Mouse (Mus musculus): Measurements from ENCODE around the gene Olfr78.

Gene Olfr78

DNA sequence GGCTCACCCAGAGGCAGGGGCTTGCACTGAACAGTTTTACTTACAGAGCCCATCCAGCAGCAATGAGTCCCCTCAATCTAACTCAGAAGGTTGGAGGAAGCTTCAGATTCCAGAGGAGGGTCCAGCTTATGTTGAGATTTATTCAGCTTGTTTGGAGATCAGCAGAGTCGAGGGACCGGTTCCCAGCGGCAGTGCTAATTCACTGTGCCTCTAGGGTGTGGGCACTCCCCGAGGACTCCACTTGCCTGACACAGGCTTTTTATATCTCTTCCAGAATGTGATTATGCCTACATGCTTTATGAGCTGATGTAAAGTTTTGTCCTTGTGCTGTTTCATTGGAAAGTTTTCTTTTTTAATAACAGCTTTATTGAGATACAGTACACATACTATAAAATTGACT lies at the start of gene Olfr78, which contains the start of gene Olfr560:
Gene Olfr78, minus strand, starts transcription at position 206 of the 400 bp plus-strand sequence.
Gene Olfr560, minus strand, starts transcription at position 101 of the 400 bp plus-strand sequence.
- DNase-seq (ENCODE audit: low spot score in 2 of 2) = no peak

DNA sequence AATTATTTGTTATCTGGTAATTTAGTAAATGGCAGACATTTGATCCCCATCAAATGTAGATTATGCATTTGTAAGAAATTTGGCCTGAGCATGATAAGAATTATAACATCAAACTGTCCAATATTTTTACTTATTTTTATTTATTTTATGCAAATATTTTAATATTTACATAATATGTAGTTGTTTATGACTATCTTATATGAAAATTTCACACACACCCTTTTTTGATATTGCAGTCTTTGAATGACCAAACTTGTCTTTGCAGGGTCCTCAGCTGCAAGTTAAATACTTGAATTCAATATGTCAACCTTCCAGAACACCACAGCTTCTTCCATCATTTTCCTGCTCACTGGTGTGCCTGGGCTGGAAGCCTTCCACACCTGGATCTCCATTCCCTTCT lies 43.9 kb upstream of the Olfr78 start, which contains the start of gene Olfr564:
Gene Olfr564, plus strand, starts transcription at position 301 of the 400 bp plus-strand sequence.
- DNase-seq (ENCODE audit: low spot score in 2 of 2) = no peak

DNA sequence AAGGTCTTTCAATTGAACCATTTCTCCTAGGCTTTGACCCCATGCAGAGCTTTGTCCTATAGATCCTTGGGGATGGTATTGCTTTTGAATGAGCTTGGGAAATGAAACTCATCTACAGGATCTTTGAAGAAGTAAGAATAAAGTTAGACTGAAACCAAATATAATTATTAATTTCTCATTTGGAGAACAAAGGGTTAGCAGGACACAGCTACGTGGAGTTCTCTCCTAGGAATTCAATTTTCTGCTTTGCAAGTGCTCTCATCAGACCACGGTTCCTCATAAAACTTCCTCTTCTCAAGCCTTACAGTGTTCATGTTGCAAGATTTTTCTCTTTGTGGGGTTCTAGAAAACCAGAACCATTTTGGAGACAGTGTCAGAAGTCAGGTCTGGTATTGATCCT lies 11.7 kb upstream of the Olfr78 start, which contains the start of gene Olfr561:
Gene Olfr561, plus strand, starts transcription at position 301 of the 400 bp plus-strand sequence.
- DNase-seq (ENCODE audit: low spot score in 2 of 2) = no peak

DNA sequence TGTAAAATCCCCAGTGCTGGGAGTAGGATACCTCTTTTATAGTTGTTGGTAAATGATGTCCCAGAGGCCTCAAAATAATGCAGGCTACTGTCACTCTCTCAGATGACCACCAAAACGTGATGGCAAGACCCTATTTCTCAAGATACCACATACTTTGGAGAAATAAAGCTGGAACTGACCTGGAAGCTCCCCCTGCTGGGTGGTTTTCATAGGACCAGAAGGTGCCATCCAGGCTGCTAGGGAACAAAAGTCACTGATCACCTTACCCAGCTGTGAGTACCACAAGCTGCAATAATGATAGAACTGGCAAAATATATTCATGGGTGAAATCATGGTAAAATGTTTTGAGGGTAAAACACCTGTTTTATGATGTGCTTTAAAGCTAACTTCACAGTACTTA lies 7.2 kb downstream of the Olfr78 start:
- no peak for DNase-seq (ENCODE audit: low spot score in 2 of 2)

DNA sequence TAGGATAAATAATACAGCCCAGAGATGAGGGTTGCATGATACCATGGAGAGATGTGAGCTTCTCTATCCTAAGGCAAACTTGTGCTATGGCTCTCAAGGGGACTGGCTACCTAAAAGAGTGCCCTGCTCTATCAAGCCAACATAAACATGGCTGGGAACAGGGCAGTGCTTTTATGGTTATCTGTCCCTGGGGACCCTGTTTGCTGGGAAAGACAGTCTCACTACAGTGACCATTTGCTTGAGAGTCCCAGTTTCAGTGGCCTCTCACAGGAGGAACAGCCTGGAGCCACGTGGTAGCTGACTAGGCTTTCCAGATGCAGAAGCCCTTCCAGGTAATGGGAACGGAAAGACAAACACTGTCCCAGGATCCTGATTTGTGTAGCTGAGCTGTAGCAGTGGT lies 21.6 kb downstream of the Olfr78 start:
- DNase-seq (ENCODE audit: low spot score in 2 of 2) = no peak

DNA sequence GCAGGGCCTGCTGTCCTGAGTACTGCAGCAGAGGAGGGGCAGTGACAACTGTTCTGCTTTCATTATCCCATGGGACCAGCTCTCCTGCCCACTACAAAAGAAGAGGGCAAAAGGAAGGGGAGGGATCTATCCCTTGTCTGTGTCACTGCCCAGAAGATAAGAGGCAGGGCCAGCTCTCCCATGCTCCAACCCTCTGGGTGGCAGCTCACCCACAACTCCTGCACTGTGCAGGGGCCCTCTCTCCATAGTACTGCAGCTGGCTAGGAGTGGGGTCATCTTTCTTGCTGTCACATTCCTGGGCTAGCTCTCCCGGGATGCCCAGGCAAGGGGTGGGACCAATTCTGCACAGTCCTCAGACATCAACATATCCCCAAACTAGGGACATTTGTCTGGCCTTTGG lies 25.5 kb downstream of the Olfr78 start:
- no peak for DNase-seq (ENCODE audit: low spot score in 2 of 2)

DNA sequence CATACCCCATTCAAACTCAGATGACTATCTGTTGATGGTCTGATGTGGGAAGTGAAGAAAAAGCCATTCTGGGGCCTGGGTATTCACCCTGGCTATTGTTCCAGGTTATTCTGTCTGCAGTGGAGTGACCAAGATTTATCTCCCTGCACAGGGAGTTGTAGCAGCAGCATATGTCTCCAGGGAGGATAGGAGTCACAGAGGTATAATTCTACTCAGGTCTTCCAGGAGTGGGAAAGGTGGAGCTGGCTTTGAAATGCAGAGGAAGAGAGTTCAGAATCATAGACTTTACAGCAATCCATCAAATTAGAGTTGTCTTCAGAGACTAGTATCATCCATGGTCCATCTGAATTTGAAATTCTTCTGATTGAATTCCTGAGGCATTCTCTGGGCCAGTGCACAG lies 31.9 kb downstream of the Olfr78 start, which contains the start of gene Olfr559:
Gene Olfr559, minus strand, starts transcription at position 101 of the 400 bp plus-strand sequence.
- no peak for DNase-seq (ENCODE audit: low spot score in 2 of 2)

DNA sequence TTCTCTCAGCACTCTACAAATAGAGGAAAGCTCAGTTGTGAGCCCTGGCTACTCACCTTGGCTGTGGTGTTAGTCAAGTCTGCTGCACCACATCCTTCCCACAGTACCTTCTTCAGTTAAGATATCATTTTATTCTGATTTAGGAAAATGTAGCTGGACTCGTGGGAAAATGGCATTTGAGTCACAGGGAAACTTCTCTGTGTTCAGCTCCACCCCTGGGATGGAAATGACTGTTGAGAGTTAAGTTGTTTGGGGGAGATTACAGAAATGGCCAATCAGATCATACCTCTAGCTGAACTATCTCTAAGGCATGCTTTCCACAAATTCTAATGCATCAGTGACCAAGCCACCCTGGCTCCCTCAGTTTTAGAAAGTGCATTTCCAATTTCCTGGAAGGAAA lies 40.3 kb downstream of the Olfr78 start, which contains the start of gene Olfr33:
Gene Olfr33, minus strand, starts transcription at position 101 of the 400 bp plus-strand sequence.
- DNase-seq (ENCODE audit: low spot score in 2 of 2) = no peak

DNA sequence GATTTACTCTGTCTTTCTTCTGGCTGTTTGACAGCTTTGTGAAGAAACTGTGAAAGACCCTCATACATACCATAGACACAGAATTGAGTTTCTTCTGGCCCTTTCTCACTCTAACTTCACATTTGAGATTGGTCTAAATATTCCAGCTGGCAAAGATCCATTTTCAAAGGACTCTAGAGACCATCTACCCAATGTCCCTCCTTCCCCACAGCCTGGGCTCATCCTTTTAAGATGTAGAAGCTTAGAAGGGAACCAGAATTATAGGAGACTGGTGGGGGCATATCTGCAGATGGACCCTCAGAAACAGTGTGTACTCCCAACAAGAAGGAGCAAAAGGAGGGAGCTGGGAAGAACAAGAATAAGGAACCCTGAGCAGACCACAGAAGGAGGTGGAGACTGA lies 57.4 kb downstream of the Olfr78 start, which contains the start of gene Olfr558:
Gene Olfr558, plus strand, starts transcription at position 301 of the 400 bp plus-strand sequence.
- DNase-seq (ENCODE audit: low spot score in 2 of 2) = no peak

DNA sequence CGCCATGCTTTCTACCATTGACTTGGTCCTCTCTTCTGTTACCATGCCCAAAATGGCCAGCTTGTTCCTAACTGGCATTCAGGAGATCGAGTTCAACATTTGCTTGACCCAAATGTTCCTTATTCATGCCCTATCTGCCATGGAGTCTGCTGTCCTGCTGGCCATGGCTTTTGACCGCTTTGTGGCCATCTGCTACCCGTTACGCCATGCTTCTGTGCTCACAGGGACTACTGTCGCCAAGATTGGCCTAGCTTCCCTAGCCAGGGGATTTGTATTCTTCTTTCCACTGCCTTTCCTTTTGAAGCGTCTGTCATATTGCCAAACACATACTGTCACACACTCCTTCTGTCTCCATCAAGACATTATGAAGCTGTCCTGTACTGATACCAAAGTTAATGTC lies 60.8 kb downstream of the Olfr78 start:
- DNase-seq (ENCODE audit: low spot score in 2 of 2) = no peak

DNA sequence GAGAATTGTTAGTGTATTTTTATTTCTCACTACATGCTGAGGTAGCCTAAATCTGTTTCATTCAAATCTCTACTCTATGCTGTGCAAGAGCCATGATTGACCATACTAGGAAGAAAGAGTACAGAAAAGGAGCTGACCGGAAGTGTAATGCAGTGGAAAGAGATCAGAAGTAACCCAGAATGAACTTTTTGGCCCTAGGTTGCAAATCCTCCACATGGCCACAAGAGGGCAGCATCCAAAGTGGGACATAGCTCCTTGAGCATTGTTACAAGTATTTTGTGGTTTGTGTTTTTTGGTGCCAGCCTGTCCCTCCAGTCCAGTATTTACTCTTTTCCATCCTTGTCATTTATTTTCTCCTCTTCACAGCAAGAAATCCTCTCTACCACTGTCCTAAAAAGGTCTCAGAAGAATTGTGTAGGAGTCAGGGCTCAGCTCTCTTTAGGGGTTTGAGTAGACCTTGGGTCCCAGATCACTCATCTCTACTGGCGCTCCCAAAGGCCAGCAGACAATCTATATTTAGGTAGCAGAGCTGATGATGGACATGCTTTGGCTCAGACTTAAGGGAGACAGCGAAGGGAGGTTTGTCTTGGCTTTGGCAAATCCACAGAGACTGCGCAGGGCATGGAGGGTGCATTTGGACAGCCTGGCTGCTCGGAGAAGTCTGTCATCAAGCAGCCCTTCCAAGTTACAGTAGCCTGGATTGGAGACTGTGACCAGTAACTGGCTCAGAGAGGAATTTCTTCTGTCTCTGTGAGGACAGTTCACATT lies 63.7 kb downstream of the Olfr78 start, which contains the start of gene Olfr557:
Gene Olfr557, plus strand, starts transcription at position 553 of the 768 bp plus-strand sequence.
- no peak for DNase-seq (ENCODE audit: low spot score in 2 of 2)
